Mouse (Mus musculus): Measurements from ENCODE around the gene Cend1. TPM values are rescaled to one million over a fixed set of nuclear protein-coding genes. Genes with fewer than 3 reads are reported as not detected.
A peak's percentile ranks its signal among the peaks of the same experiment; 100 is the strongest.
"Not testable (repeated sequence)": the region's sequence is repeated elsewhere in the genome, so short reads cannot be mapped to it uniquely, and the experiment has no call there.

Cend1 gene
- polyA plus RNA-seq, 1 experiment from 2014 or later: not detected

GRCm38 (mm10) chr7:141420030-141420702 lies 9.1 kb downstream of the Cend1 start:
- no peak overlapping the region for H3K4me3 ChIP-seq (replicated peaks)
- H3K9me3 ChIP-seq (replicated peaks): no peaks in the 10 kb centered on the region
- no peak overlapping the region for H3K9ac ChIP-seq
- ATAC-seq (ENCODE audit: insufficient read depth): peak; percentile 22; the same call in 1 of the 2 replicates
- H3K27ac ChIP-seq (replicated peaks): peak overlapping the region; percentile 41; the same call in 1 of the 2 replicates
- no peak overlapping the region for H3K4me2 ChIP-seq
- peaks cover 8% of the 10 kb centered on the region for H3K27me3 ChIP-seq
- 0 out of 2 replicates have a peak, but pooled peaks cover 3% of the 10 kb centered on the region for H3K4me1 ChIP-seq (replicated peaks)
- 51% methylated on average over 9 of the region's 9 CpGs for WGBS (ENCODE audit: insufficient replicate concordance)
- no peaks in the 10 kb centered on the region for H3K36me3 ChIP-seq (replicated peaks)

- Histone ChIP-seq H3K9me3 (replicated peaks) (no peaks in the 10 kb centered on the region), H3K4me2 (no peak overlapping the region), H3K9ac (no peak overlapping the region), H3K36me3 (replicated peaks) (no peaks in the 10 kb centered on the region), H3K27ac (replicated peaks) (no peak overlapping the region), H3K4me3 (replicated peaks) (no peak overlapping the region), H3K4me1 (replicated peaks) (peaks cover 13% of the 10 kb centered on the region), H3K27me3 (peaks cover 8% of the 10 kb centered on the region)
- ATAC-seq (ENCODE audit: insufficient read depth): no peak
- 38% methylated on average over 7 of the region's 7 CpGs for WGBS (ENCODE audit: insufficient replicate concordance)
Measured at GRCm38 (mm10) chr7:141418970-141419369, 10.3 kb downstream of the Cend1 start.

- H3K9ac ChIP-seq: no peak overlapping the region
- ATAC-seq (ENCODE audit: insufficient read depth): no peak
Measured at GRCm38 (mm10) chr7:141417731-141418681, 11.3 kb downstream of the Cend1 start.

GRCm38 (mm10) chr7:141416144-141416841 lies 13.0 kb downstream of the Cend1 start:
- WGBS (ENCODE audit: insufficient replicate concordance): 63% methylated on average over 6 of the region's 6 CpGs
- H3K4me2 ChIP-seq: no peak overlapping the region
- H3K4me1 ChIP-seq (replicated peaks): peaks cover 33% of the 10 kb centered on the region
- no peaks in the 10 kb centered on the region for H3K36me3 ChIP-seq (replicated peaks)
- H3K9ac ChIP-seq: no peak overlapping the region
- H3K27me3 ChIP-seq: peaks cover 8% of the 10 kb centered on the region
- H3K9me3 ChIP-seq (replicated peaks): no peaks in the 10 kb centered on the region
- no peak for ATAC-seq (ENCODE audit: insufficient read depth)
- H3K4me3 ChIP-seq (replicated peaks): no peak overlapping the region
- H3K27ac ChIP-seq (replicated peaks): no peak overlapping the region

More at GRCm38 (mm10) chr7:141417731-141418681, 11.3 kb downstream of the Cend1 start:
- H3K36me3 ChIP-seq (replicated peaks): no peaks in the 10 kb centered on the region
- 59% methylated on average over 8 of the region's 8 CpGs for WGBS (ENCODE audit: insufficient replicate concordance)
- no peak overlapping the region for H3K4me3 ChIP-seq (replicated peaks)
- H3K27me3 ChIP-seq: peaks cover 8% of the 10 kb centered on the region
- no peak overlapping the region for H3K4me2 ChIP-seq
- peaks cover 22% of the 10 kb centered on the region for H3K4me1 ChIP-seq (replicated peaks)
- H3K27ac ChIP-seq (replicated peaks): no peak overlapping the region
- no peaks in the 10 kb centered on the region for H3K9me3 ChIP-seq (replicated peaks)

- H3K9me3 ChIP-seq (replicated peaks): no peaks in the 10 kb centered on the region
- peak within 1 kb of the TSS; percentile 97 for H3K4me2 ChIP-seq
- H3K4me3 ChIP-seq (replicated peaks): peak within 1 kb of the TSS; percentile 70
- peak within 1 kb of the TSS; percentile 80 for H3K27ac ChIP-seq (replicated peaks)
- WGBS (ENCODE audit: insufficient replicate concordance): under 1% methylated on average over 56 of the region's 56 CpGs
- peaks cover 40% of the 10 kb centered on the region for H3K4me1 ChIP-seq (replicated peaks)
- H3K9ac ChIP-seq: peak within 1 kb of the TSS; percentile 78
- peak; percentile 93 for ATAC-seq (ENCODE audit: insufficient read depth)
- H3K36me3 ChIP-seq (replicated peaks): peaks cover 20% of the 10 kb centered on the region
- H3K27me3 ChIP-seq: peaks cover 4% of the 10 kb centered on the region
Measured at GRCm38 (mm10) chr7:141413809-141414584, 15.3 kb downstream of the Cend1 start, which contains the start of gene Gatd1. Gatd1 (minus strand) TSS chr7:141414136.

- H3K4me1 ChIP-seq (replicated peaks): peaks cover 42% of the 10 kb centered on the region
- no peaks in the 10 kb centered on the region for H3K27me3 ChIP-seq
- WGBS (ENCODE audit: insufficient replicate concordance): 5% methylated on average over 16 of the region's 16 CpGs
- peak overlapping the region; percentile 70 for H3K4me3 ChIP-seq (replicated peaks)
- no peak for ATAC-seq (ENCODE audit: insufficient read depth)
- peaks cover 24% of the 10 kb centered on the region for H3K36me3 ChIP-seq (replicated peaks)
- H3K9ac ChIP-seq: peak overlapping the region; percentile 78
- no peaks in the 10 kb centered on the region for H3K9me3 ChIP-seq (replicated peaks)
- peak overlapping the region; percentile 97 for H3K4me2 ChIP-seq
- peak overlapping the region; percentile 79 for H3K27ac ChIP-seq (replicated peaks)
Measured at GRCm38 (mm10) chr7:141413331-141413730, 16.0 kb downstream of the Cend1 start.

- H3K27me3 ChIP-seq: no peaks in the 10 kb centered on the region
- peaks cover 31% of the 10 kb centered on the region for H3K36me3 ChIP-seq (replicated peaks)
- no peak overlapping the region for H3K9ac ChIP-seq
- no peaks in the 10 kb centered on the region for H3K9me3 ChIP-seq (replicated peaks)
- H3K4me3 ChIP-seq (replicated peaks): no peak overlapping the region
- H3K4me1 ChIP-seq (replicated peaks): peaks cover 42% of the 10 kb centered on the region
- H3K4me2 ChIP-seq: no peak overlapping the region
- 0 out of 2 replicates have a peak overlapping the region, but pooled peaks have one; percentile 4 for H3K27ac ChIP-seq (replicated peaks)
- ATAC-seq (ENCODE audit: insufficient read depth): no peak
- WGBS (ENCODE audit: insufficient replicate concordance): 84% methylated on average over 1 of the region's 1 CpGs
Measured at GRCm38 (mm10) chr7:141411667-141412066, 17.6 kb downstream of the Cend1 start.

GRCm38 (mm10) chr7:141410631-141411030 lies 18.7 kb downstream of the Cend1 start:
- 77% methylated on average over 8 of the region's 8 CpGs for WGBS (ENCODE audit: insufficient replicate concordance)
- H3K9ac ChIP-seq: no peak overlapping the region

GRCm38 (mm10) chr7:141408833-141409232 lies 20.5 kb downstream of the Cend1 start:
- Histone ChIP-seq H3K4me1 (replicated peaks) (peaks cover 28% of the 10 kb centered on the region), H3K27ac (replicated peaks) (no peak overlapping the region), H3K9ac (no peak overlapping the region), H3K36me3 (replicated peaks) (peaks cover 45% of the 10 kb centered on the region), H3K4me2 (no peak overlapping the region), H3K27me3 (no peaks in the 10 kb centered on the region), H3K9me3 (replicated peaks) (no peaks in the 10 kb centered on the region), H3K4me3 (replicated peaks) (no peak overlapping the region)
- ATAC-seq (ENCODE audit: insufficient read depth): peak; percentile 40
- 15% methylated on average over 11 of the region's 11 CpGs for WGBS (ENCODE audit: insufficient replicate concordance)

More at GRCm38 (mm10) chr7:141410631-141411030, 18.7 kb downstream of the Cend1 start:
- Histone ChIP-seq H3K9me3 (replicated peaks) (no peaks in the 10 kb centered on the region), H3K4me3 (replicated peaks) (no peak overlapping the region), H3K27ac (replicated peaks) (no peak overlapping the region), H3K4me1 (replicated peaks) (peaks cover 38% of the 10 kb centered on the region), H3K4me2 (no peak overlapping the region), H3K36me3 (replicated peaks) (peaks cover 32% of the 10 kb centered on the region), H3K27me3 (no peaks in the 10 kb centered on the region)
- ATAC-seq (ENCODE audit: insufficient read depth): no peak

GRCm38 (mm10) chr7:141407670-141408069 lies 21.6 kb downstream of the Cend1 start:
- not testable (repeated sequence) for H3K27me3 ChIP-seq; H3K4me3 ChIP-seq (replicated peaks); H3K9ac ChIP-seq; H3K9me3 ChIP-seq (replicated peaks); H3K4me2 ChIP-seq; ATAC-seq (ENCODE audit: insufficient read depth); H3K27ac ChIP-seq (replicated peaks)
- 80% methylated on average over 7 of the region's 7 CpGs for WGBS (ENCODE audit: insufficient replicate concordance)
- Histone ChIP-seq H3K4me1 (replicated peaks) (peaks cover 16% of the 10 kb centered on the region), H3K36me3 (replicated peaks) (peaks cover 57% of the 10 kb centered on the region)
